Mouse (Mus musculus) forebrain, embryonic 14.5 days (tissue): Measurements from ENCODE around the gene Sv2a. TPM values are rescaled to one million over a fixed set of nuclear protein-coding genes. Genes with fewer than 3 reads are reported as not detected.

Experiments used
- ATAC-seq: fragments of 200-750 bp; cut with Nextera tagmentation; 2 replicates; pipeline ENCODE4 v1.8.0; 2017; ENCODE audit warnings: mild to moderate bottlenecking, moderate library complexity
- DNase-seq: peaks from one replicate; pipeline ENCODE4 v3.0.0-alpha.2; 2015; ENCODE audit warnings: low spot score
- H3K27ac ChIP-seq: fragments of 300-500 bp; sonication (generic); 2 replicates; pipeline ENCODE4 v1.5.1; 2014; ENCODE audit warnings: low read depth, mild to moderate bottlenecking, control low read depth, low read length, moderate library complexity
- H3K27me3 ChIP-seq: fragments of 300-500 bp; sonication (generic); replicated peaks from 2 replicates; pipeline ENCODE4 v1.6.1; 2014; ENCODE audit warnings: low read length, control low read depth, mixed read lengths; ENCODE audit not compliant: control insufficient read depth, insufficient read depth
- H3K36me3 ChIP-seq: fragments of 300-500 bp; sonication (generic); 2 replicates; pipeline ENCODE4 v1.6.1; 2014; ENCODE audit warnings: low read length, control low read depth; ENCODE audit not compliant: control insufficient read depth, insufficient read depth
- H3K4me1 ChIP-seq: fragments of 300-500 bp; sonication (generic); 2 replicates; pipeline ENCODE4 v1.6.1; 2014; ENCODE audit warnings: antibody characterized with exemption, low read length, control low read depth; ENCODE audit not compliant: control insufficient read depth, insufficient read depth
- H3K4me2 ChIP-seq: fragments of 300-500 bp; sonication (generic); 2 replicates; pipeline ENCODE4 v1.6.1; 2014; ENCODE audit warnings: mild to moderate bottlenecking, control low read depth, low read length
- H3K4me3 ChIP-seq: fragments of 300-500 bp; sonication (generic); 2 replicates; pipeline ENCODE4 v1.5.1; 2014; ENCODE audit warnings: low read depth, low read length, control low read depth
- H3K9ac ChIP-seq: fragments of 300-500 bp; sonication (generic); 2 replicates; pipeline ENCODE4 v1.6.1; 2014; ENCODE audit warnings: mild to moderate bottlenecking, low read length, control low read depth, moderate library complexity
- H3K9me3 ChIP-seq: fragments of 300-500 bp; sonication (generic); replicated peaks from 2 replicates; pipeline ENCODE4 v1.6.1; 2016; ENCODE audit warnings: low read length, control low read depth, mixed read lengths; ENCODE audit not compliant: control insufficient read depth
- WGBS: fragments of 180-500 bp; shearing (Covaris S2); extraction: QIAGEN DNeasy Blood & Tissue Kit; methylation state at CpG from one replicate; pipeline ENCODE4 v1.1.7; 2014; 5-methylcytosine and 5-hydroxymethylcytosine counted together
- polyA plus RNA-seq: library from polyadenylated mRNA; unstranded; fragments of >200 nt; fragmentation: Nextera tagmentation; extraction: Ambion mirVana; gene quantifications from 2 replicates; pipeline ENCODE4 v1.2.1, GENCODE M21; 2014

The Sv2a gene
- polyA plus RNA-seq = 44.4 and 56.2 TPM in 2 replicates

DNA sequence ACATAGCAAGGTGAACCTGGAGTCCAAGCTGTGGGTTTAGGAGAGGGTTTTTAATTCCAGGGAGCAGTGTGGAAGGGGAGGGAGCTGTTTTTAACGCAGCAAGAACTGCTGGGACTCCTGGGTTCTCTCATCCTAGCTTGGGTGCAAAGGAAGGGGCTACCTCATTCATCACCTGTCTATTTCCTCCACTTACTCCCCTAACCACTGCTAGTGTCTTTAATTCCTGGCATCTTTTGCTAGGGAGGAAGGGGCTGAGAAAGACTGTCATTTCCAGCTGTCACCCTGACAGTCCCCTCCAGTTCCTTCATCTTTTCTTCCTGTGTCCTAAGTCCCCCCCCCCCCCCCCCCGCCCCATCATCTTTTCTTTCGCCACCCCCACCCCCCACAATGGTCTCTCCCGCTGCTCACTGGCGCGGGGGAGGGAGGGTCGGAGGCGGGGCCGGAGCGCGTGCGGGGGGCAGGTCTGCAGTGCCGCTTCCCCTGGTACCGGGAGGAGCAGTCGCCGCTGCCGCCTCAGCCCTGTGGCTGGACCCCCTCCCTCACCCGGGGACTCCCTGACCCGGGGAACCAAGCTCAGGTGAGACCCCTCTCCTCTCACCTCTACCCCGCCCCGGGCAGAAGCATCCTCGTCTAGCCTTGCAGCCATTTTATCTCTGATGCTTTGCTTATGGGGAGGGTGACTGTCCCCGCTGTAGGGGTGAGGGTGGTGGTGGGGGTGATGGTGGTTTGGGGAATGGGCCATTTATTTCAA lies at the start of gene Sv2a:
Gene Sv2a (plus strand): TSS at position 425 of the 751 bp plus-strand sequence.
- H3K27me3 ChIP-seq = no peaks in the 10 kb centered on the region
- 2% methylated on average over 19 of the region's 23 CpGs for WGBS
- peak within 1 kb of the TSS; percentile 53 for H3K4me3 ChIP-seq
- peaks cover 28% of the 10 kb centered on the region for H3K36me3 ChIP-seq
- peak; percentile 72 for ATAC-seq
- H3K9ac ChIP-seq = peak within 1 kb of the TSS; percentile 80
- H3K4me2 ChIP-seq = peak within 1 kb of the TSS; percentile 69
- H3K9me3 ChIP-seq = no peaks in the 10 kb centered on the region
- DNase-seq = peak; percentile 52
- peaks cover 17% of the 10 kb centered on the region for H3K4me1 ChIP-seq
- H3K27ac ChIP-seq = peak within 1 kb of the TSS; percentile 68

DNA sequence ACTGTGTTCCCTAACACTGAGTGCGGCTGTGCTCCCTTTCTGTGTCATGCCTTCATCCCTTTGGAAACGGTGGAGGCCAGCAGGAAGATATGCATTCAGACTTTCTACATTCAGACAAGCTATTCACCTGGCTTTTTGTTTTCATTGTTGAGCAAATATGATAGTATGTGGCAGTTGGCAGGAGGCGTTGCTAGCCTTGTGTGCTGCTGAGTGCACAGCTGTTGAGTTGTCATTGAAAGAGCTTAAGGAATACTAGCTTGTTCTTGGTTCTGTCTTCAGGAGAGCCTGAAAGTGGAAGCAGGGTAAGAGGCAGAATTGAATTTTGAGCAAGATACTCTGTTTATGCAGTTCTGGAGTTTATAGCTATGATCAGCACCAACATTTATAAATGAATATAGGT lies 48.5 kb upstream of the Sv2a start:
- Histone ChIP-seq H3K4me2 (no peak overlapping the region), H3K36me3 (peaks cover 8% of the 10 kb centered on the region; the same call in 1 of the 2 replicates), H3K27me3 (no peaks in the 10 kb centered on the region), H3K4me3 (no peak overlapping the region), H3K27ac (no peak overlapping the region), H3K9me3 (no peaks in the 10 kb centered on the region), H3K4me1 (no peaks in the 10 kb centered on the region), H3K9ac (no peak overlapping the region)
- WGBS = 74% methylated on average over 3 of the region's 3 CpGs
- ATAC-seq (no peak), DNase-seq (no peak)

DNA sequence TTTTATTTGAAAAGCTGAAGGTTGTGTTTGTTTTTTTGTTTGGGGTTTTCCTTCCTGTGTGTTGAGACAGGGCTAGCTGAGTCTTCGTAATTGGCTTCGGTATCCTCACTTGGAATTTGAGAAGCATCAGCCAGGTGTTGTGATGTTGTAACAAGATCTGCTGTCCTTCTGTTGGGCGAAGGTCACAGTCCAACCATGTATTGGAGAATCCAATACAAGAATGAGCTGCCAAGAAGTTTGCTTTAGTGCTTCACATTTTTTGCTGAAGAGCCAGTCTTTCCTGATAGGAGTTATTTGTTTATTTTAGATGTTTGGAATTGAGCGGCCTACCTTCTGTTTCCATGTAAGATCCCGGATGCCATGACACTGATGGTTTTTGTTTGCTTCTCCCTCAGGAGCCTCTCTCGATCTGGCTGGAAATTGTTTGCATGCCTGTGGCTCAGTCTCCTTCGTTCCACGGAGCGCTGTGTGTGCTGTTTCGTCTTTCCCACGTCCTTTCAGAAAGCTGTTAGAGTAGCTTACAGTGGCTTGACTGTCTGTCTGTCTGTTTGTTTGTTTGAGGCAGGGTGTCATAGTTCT lies 47.5 kb upstream of the Sv2a start:
- no peak for ATAC-seq
- no peaks in the 10 kb centered on the region for H3K9me3 ChIP-seq
- H3K4me1 ChIP-seq = no peaks in the 10 kb centered on the region
- 78% methylated on average over 11 of the region's 11 CpGs for WGBS
- H3K4me2 ChIP-seq = no peak overlapping the region
- no peaks in the 10 kb centered on the region for H3K27me3 ChIP-seq
- peaks cover 8% of the 10 kb centered on the region; the same call in 1 of the 2 replicates for H3K36me3 ChIP-seq
- no peak overlapping the region for H3K27ac ChIP-seq
- no peak for DNase-seq
- no peak overlapping the region for H3K4me3 ChIP-seq
- H3K9ac ChIP-seq = no peak overlapping the region

DNA sequence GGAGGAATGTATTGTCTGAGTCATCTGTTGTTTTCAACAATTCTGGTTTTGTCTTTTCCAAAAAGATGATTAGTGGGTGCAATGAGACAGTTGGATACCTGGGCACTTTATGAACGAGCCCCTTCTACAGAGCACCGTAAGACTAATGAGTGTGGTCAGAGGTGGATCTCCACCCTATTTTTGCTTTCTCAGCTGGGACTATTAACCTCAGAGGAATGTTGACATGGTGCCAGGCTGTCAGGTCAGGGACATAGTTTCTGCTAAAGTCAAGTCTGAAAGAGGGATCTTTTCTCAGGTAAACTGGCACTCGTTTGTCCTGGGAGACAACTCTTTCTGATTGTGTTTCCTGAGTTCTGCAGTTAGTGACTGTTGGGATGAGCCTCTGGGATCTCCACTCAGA lies 45.9 kb upstream of the Sv2a start:
- no peak for DNase-seq
- H3K27me3 ChIP-seq = no peaks in the 10 kb centered on the region
- H3K4me1 ChIP-seq = no peaks in the 10 kb centered on the region
- ATAC-seq = no peak
- no peak overlapping the region for H3K9ac ChIP-seq
- no peak overlapping the region for H3K4me2 ChIP-seq
- 81% methylated on average over 3 of the region's 3 CpGs for WGBS
- no peak overlapping the region for H3K4me3 ChIP-seq
- no peak overlapping the region for H3K27ac ChIP-seq
- H3K36me3 ChIP-seq = peaks cover 13% of the 10 kb centered on the region; the same call in 1 of the 2 replicates
- H3K9me3 ChIP-seq = no peaks in the 10 kb centered on the region

DNA sequence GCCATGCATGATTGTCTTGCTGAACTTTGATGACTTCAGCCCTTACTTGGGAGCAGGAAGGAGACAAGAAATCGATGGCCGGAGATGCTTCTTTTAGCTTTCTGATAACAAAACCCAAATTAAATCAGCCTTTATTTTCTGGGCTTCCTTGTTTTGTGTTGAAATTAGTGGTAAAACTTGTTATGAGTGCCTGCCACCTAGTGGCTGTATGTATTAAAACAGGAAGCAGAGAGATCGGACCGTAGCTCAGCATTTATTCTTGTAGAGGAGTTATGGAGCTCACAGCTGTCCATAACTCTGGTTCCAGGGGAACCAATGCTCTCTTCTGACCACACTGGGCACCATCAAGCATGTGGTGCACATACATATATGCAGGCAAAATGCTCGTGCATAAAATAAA lies 33.0 kb upstream of the Sv2a start:
- ATAC-seq (no peak), DNase-seq (peak; percentile 87)
- WGBS = 21% methylated on average over 5 of the region's 5 CpGs
- Histone ChIP-seq H3K4me3 (no peak overlapping the region), H3K27me3 (no peaks in the 10 kb centered on the region), H3K36me3 (peaks cover 41% of the 10 kb centered on the region), H3K4me1 (no peaks in the 10 kb centered on the region), H3K4me2 (no peak overlapping the region), H3K9ac (no peak overlapping the region), H3K27ac (no peak overlapping the region), H3K9me3 (no peaks in the 10 kb centered on the region)

DNA sequence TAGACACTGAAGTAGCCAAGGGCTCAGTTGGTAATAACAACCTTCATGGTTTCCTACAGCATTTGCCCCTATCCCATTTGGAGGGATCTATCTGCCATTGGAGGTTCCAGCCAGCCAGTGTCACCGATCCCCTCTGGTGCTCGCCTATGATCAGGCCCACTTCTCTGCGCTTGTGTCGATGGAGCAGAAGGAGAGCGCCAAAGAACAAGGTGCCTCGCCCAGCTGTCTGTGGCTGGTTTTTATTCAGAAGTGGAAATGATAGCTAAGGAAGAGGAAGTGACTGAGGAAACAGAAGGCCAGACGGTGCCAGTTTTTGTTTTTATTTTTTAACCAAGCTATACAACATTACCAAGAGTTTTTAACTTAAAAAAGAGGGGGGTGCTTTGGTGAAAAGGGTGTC lies 29.1 kb upstream of the Sv2a start:
- no peak for ATAC-seq
- H3K9me3 ChIP-seq = no peaks in the 10 kb centered on the region
- no peak overlapping the region for H3K27ac ChIP-seq
- H3K9ac ChIP-seq = no peak overlapping the region
- peaks cover 55% of the 10 kb centered on the region for H3K36me3 ChIP-seq
- WGBS = 90% methylated on average over 7 of the region's 7 CpGs
- H3K4me2 ChIP-seq = no peak overlapping the region
- H3K27me3 ChIP-seq = no peaks in the 10 kb centered on the region
- no peak overlapping the region for H3K4me3 ChIP-seq
- no peak for DNase-seq
- no peaks in the 10 kb centered on the region for H3K4me1 ChIP-seq

DNA sequence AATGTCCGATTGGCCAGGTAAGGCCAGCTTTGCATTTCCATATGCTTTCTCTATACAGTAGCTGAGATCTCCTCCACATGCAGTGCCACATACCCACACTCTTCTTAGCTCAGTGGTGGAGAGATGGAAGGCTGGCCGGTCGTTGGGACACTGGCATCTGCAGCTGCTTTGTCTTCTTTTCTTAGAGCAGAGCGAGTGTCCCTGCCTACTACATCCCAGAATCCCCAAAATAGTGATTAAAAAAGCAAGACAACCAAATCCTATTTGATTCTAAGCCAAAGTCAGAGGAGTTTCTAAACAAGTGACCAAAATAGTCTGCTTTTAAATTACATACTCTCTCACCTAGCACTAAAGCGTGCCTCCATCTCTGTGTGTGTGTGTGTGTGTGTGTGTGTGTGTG lies 28.3 kb upstream of the Sv2a start:
- no peak overlapping the region for H3K4me3 ChIP-seq
- H3K4me1 ChIP-seq = no peaks in the 10 kb centered on the region
- peaks cover 55% of the 10 kb centered on the region for H3K36me3 ChIP-seq
- H3K27me3 ChIP-seq = no peaks in the 10 kb centered on the region
- no peak overlapping the region for H3K4me2 ChIP-seq
- no peak for ATAC-seq
- no peaks in the 10 kb centered on the region for H3K9me3 ChIP-seq
- H3K9ac ChIP-seq = no peak overlapping the region
- no peak overlapping the region for H3K27ac ChIP-seq
- no peak for DNase-seq
- 90% methylated on average over 5 of the region's 5 CpGs for WGBS

DNA sequence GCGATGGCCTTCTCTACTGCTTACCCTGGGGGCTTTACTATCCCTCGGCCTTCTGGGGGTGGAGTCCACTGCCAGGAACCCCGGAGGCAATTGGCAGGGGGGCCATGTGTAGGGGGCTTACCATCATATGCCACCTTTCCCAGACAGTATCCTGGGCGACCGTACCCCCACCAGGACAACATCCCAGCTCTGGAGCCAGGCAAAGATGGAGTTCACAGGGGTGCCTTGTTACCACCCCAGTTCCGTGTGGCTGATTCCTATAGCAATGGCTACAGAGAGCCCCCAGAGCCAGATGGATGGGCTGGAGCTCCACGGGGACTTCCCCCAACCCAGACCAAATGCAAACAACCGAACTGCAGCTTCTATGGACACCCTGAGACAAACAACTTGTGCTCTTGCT lies 25.4 kb upstream of the Sv2a start:
- Histone ChIP-seq H3K27ac (no peak overlapping the region), H3K27me3 (no peaks in the 10 kb centered on the region), H3K36me3 (peaks cover 53% of the 10 kb centered on the region), H3K4me3 (no peak overlapping the region), H3K9ac (no peak overlapping the region), H3K4me2 (no peak overlapping the region), H3K9me3 (no peaks in the 10 kb centered on the region), H3K4me1 (peaks cover under 1% of the 10 kb centered on the region)
- ATAC-seq (no peak), DNase-seq (no peak)
- WGBS = 79% methylated on average over 8 of the region's 8 CpGs

DNA sequence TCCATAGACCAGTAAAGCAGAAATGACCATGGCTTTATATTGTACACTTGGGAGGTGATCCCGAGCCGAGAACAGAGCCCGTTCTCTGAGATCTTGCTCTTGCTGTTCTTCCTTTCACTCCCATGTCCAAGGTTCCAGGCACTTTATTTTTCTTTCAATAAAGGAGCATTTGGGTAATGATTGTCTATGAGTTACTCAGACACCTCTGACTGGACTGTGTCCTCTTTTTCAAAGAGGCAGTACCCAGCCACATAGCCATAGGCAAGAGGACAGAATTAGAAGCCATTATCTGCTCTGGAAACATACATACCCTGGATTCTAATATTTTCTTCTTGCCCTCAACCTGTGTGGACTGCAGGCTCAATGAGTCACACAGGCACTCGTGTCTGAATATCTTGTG lies 21.1 kb upstream of the Sv2a start:
- Histone ChIP-seq H3K4me3 (no peak overlapping the region), H3K36me3 (peaks cover 12% of the 10 kb centered on the region; the same call in 1 of the 2 replicates), H3K27ac (no peak overlapping the region), H3K4me1 (peaks cover 12% of the 10 kb centered on the region), H3K27me3 (no peaks in the 10 kb centered on the region), H3K4me2 (no peak overlapping the region), H3K9ac (no peak overlapping the region), H3K9me3 (no peaks in the 10 kb centered on the region)
- no peak for DNase-seq
- ATAC-seq = no peak
- WGBS = 83% methylated on average over 4 of the region's 4 CpGs
